Mouse (Mus musculus) C2C12 (cell line): Measurements from ENCODE around the gene Pced1b. TPM values are rescaled to one million over a fixed set of nuclear protein-coding genes. Genes with fewer than 3 reads are reported as not detected.

Experiments
- H3K27me3 ChIP-seq: one replicate; pipeline ENCODE4 v1.6.1; 2011; ENCODE audit not compliant: control insufficient read depth, insufficient read depth, insufficient read length
- H3K36me3 ChIP-seq: one replicate; pipeline ENCODE4 v1.6.1; 2011; ENCODE audit not compliant: control insufficient read depth, insufficient read depth
- H3K4me3 ChIP-seq: one replicate; pipeline ENCODE4 v1.5.1; 2011; ENCODE audit warnings: mild to moderate bottlenecking, control low read depth; ENCODE audit not compliant: poor library complexity, insufficient read depth, severe bottlenecking
- H3K79me2 ChIP-seq: one replicate; pipeline ENCODE4 v1.6.1; 2011; ENCODE audit not compliant: control insufficient read depth, insufficient read depth
- H3K79me3 ChIP-seq: one replicate; pipeline ENCODE4 v1.6.1; 2011; ENCODE audit warnings: low read depth, control low read depth
- H3ac ChIP-seq: one replicate; pipeline ENCODE3; 2011; ENCODE audit warnings: low read depth; ENCODE audit not compliant: control insufficient read depth, insufficient read length
- CEBPB ChIP-seq: IDR thresholded peaks from one replicate; pipeline ENCODE4 v1.6.1; 2011; ENCODE audit warnings: low read depth, mild to moderate bottlenecking, control low read depth, moderate library complexity
- CTCF ChIP-seq: IDR thresholded peaks from one replicate; pipeline ENCODE4 v1.5.1; 2011; ENCODE audit not compliant: control insufficient read depth, insufficient read depth, insufficient read length
- FOSL1 ChIP-seq: IDR thresholded peaks from one replicate; pipeline ENCODE4 v1.8.0; 2011; ENCODE audit warnings: mild to moderate bottlenecking, low read length; ENCODE audit not compliant: poor library complexity, insufficient read depth, severe bottlenecking
- MAX ChIP-seq: IDR thresholded peaks from one replicate; pipeline ENCODE4 v1.6.1; 2011; ENCODE audit warnings: mild to moderate bottlenecking, control low read depth
- MYOD1 ChIP-seq: IDR thresholded peaks from one replicate; pipeline ENCODE4 v1.6.1; 2011; ENCODE audit warnings: low read depth; ENCODE audit not compliant: control insufficient read depth, insufficient read length
- MYOG ChIP-seq: IDR thresholded peaks from one replicate; pipeline ENCODE4 v1.6.1; 2011; ENCODE audit not compliant: control insufficient read depth, insufficient read length; ENCODE audit errors: extremely low read depth
- USF1 ChIP-seq: IDR thresholded peaks from one replicate; pipeline ENCODE4 v1.6.1; 2011; ENCODE audit warnings: low read depth, mild to moderate bottlenecking, control low read depth, moderate library complexity
- polyA plus RNA-seq: library from polyadenylated mRNA; unstranded; fragments of >200 nt; fragmentation: generic; extraction: Trizol; gene quantifications from one replicate; pipeline ENCODE4 v1.2.1, GENCODE M21; 2012; ENCODE audit warnings: missing spikeins

Pced1b gene
- polyA plus RNA-seq, 1 experiment = 0.32 TPM

DNA sequence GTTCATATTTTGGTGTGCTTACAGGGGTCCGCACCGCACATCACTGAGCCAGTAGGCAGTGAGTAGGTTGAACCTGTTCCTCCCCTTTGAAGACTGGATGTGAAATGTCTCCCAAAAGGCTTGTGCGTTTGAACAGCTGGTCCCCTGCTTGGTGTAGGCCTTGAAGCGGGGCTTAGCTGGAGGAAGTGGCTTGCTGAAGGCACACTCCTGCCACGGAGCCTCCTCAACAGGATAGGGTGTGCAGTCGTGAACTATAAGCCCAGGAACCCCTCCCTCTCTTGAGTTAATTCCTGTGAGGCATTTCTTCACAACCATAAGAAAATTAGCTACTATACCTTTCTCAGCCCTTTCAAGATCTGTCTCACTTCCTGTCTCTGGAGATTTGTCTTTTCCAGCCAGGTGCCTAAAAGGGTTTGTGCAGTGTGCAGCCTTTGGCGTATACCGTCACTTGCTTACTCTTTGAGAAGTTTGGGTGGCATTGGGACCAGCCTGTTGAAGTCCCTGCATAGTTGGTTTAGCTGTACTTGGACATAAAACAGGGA is 5.7 kb downstream of the Pced1b start:
- no peaks in the 10 kb centered on the region for H3K79me2 ChIP-seq
- H3K36me3 ChIP-seq = no peaks in the 10 kb centered on the region
- no peaks in the 10 kb centered on the region for H3K27me3 ChIP-seq
- H3ac ChIP-seq = no peak overlapping the region
- no peak overlapping the region for H3K4me3 ChIP-seq
- H3K79me3 ChIP-seq = peaks cover 2% of the 10 kb centered on the region
- TF ChIP-seq CTCF (no peak), MYOG (no peak), USF1 (no peak)

DNA sequence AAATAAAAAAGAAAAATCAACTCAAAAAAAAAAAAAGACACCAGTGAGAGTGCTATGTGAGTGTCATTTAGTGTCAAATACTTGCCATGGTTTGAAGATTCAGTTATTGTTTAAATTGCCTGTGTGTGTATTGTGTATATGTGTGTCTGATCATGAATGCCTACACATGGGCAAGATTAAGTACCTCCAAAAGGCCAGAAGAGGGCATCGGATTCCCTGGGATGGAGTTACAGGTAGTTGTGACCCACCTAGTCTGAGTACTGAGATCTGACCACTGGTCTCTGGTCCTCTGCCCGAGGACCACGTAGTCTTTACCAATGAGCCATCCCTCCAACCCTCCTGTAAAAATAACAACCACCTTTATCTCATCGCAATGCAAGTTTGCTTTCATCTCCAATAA is 7.5 kb downstream of the Pced1b start:
- Histone ChIP-seq H3K27me3 (no peaks in the 10 kb centered on the region), H3ac (no peak overlapping the region), H3K79me2 (no peaks in the 10 kb centered on the region), H3K79me3 (peaks cover 2% of the 10 kb centered on the region), H3K36me3 (no peaks in the 10 kb centered on the region), H3K4me3 (no peak overlapping the region)
- no peak for TF ChIP-seq CEBPB
- TF ChIP-seq FOSL1 = no peak

DNA sequence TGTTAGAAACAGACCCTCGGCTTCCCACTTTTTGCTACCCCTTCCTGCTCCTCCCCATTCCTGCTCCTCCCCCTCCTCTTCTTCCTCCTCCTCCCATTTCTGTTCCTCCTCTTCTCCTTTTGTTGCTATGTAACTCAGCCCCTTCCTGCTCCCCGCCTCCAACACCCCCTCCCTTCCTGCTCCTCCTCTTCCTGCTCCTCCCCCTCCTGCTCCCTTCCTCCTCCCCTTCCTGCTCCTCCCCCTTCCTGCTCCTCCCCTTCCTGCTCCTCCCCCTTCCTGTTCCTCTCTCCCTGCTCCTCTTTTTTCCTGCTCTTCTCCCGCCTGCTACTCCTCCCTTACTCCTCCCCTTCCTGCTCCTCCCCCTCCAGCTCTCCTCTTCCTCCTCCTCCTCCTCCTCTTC is 8.9 kb downstream of the Pced1b start:
- Histone ChIP-seq H3K79me2 (no peaks in the 10 kb centered on the region), H3K4me3 (no peak overlapping the region), H3K36me3 (no peaks in the 10 kb centered on the region), H3K27me3 (no peaks in the 10 kb centered on the region), H3K79me3 (no peaks in the 10 kb centered on the region), H3ac (no peak overlapping the region)
- TF ChIP-seq CTCF (no peak), FOSL1 (no peak), CEBPB (no peak), MYOD1 (no peak), USF1 (no peak), MAX (no peak), MYOG (no peak)

DNA sequence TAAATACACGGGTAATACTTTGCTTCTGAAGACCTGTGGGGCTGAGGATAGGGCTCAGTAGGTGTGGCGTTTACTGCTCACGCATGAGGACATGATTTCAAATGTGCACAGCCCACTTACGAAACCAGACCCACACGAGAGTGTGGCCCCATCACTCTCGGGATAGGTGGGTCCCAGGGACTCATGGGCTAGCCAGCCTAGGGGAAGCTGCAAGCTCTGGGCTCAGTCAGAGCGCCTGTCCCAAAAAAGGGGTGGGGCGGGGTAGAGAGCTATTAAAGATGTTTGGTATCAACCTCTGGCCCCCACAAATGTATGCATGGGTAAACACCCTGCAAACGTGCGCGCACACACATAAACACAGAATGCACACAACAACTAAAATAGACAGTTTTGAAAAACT is 9.5 kb downstream of the Pced1b start:
- no peak overlapping the region for H3ac ChIP-seq
- no peak for TF ChIP-seq MAX
- TF ChIP-seq FOSL1 = no peak
- TF ChIP-seq CTCF = no peak
- no peak for TF ChIP-seq USF1
- no peak for TF ChIP-seq CEBPB
- no peak for TF ChIP-seq MYOD1
- no peak for TF ChIP-seq MYOG
- H3K4me3 ChIP-seq = no peak overlapping the region
- H3K79me3 ChIP-seq = no peaks in the 10 kb centered on the region
- no peaks in the 10 kb centered on the region for H3K79me2 ChIP-seq
- no peaks in the 10 kb centered on the region for H3K36me3 ChIP-seq
- H3K27me3 ChIP-seq = no peaks in the 10 kb centered on the region

DNA sequence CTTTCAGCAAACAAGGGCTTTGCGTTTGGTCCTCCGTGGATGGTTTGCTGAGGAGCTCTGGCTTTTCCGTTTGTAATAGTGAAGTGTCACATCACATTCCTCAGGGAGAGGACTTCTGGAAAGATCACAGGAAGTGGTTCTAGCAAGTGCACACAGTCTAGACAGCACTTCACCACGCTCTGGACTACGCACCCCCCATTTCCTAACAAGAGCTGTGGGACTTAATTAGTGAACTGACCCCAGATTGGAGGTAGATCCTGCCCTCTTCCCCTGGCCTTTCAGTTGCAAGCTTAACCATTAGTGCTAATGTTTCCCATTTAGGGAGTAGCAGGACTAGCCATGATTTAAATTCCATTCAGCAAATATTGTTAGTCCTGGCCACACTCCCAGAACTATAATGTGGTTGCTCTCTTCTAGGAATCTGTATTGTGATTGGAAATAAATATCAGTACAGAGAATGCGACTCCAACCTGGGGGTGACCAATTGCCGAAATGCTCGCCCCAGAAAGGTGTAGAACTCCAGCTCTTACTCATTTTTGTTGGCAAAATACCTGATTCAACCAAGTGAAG is 10.4 kb downstream of the Pced1b start:
- H3K79me3 ChIP-seq = no peaks in the 10 kb centered on the region
- TF ChIP-seq CTCF (no peak), MYOD1 (no peak), MAX (no peak), USF1 (no peak)
- no peaks in the 10 kb centered on the region for H3K27me3 ChIP-seq

DNA sequence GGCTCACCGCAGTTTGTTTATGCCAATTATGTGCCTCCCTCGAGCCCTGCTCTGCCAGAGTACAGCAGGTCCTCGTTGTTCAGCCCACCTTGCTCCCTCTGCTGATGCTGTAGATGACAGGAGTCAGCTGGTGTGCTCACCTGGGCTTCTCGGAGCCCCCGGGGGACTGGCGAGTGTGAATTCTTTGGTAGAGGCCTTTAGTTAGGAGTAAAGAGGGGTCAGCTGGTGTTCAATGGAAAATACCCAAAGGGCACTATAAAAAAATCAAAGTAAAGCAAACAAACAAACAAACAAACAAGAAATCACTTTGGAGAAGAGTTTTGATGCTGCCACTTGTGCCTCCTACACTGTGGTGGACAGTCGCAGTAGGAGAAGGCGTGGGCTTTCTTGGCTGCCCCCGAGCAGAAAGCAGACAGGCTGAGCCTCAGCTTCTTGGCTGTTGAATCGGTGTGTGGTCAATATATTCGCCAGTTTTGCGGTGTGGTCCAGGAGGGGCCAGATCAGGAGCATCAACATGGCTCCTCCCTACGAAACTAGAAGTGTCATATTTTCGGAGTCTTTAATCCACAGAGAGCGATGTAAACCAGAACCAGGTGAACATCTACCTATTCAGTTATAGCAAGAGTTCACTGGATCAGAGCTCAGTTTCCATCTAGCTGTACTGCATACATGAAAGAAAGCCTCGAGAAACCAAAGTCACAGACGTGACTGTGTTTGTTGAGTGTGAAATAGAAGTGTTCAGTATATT is 11.8 kb downstream of the Pced1b start:
- Histone ChIP-seq H3K79me3 (no peaks in the 10 kb centered on the region), H3K36me3 (no peaks in the 10 kb centered on the region), H3ac (no peak overlapping the region), H3K27me3 (no peaks in the 10 kb centered on the region), H3K4me3 (no peak overlapping the region), H3K79me2 (no peaks in the 10 kb centered on the region)
- TF ChIP-seq CEBPB (no peak), CTCF (no peak), MYOG (no peak), USF1 (no peak), FOSL1 (no peak), MAX (no peak), MYOD1 (no peak)

More for the DNA sequence above, 10.4 kb downstream of the Pced1b start:
- Histone ChIP-seq H3K36me3 (no peaks in the 10 kb centered on the region), H3K4me3 (no peak overlapping the region), H3K79me2 (no peaks in the 10 kb centered on the region), H3ac (no peak overlapping the region)
